Mouse (Mus musculus) neural tube, embryonic 10.5 days (tissue): ENCODE measurements around the gene Eid3.

ENCODE experiments used
- DNase-seq: peaks from one replicate; pipeline ENCODE4 v3.0.0-alpha.2; 2017; ENCODE audit warnings: low spot score; ENCODE audit errors: extremely low spot score

Eid3 gene

DNA sequence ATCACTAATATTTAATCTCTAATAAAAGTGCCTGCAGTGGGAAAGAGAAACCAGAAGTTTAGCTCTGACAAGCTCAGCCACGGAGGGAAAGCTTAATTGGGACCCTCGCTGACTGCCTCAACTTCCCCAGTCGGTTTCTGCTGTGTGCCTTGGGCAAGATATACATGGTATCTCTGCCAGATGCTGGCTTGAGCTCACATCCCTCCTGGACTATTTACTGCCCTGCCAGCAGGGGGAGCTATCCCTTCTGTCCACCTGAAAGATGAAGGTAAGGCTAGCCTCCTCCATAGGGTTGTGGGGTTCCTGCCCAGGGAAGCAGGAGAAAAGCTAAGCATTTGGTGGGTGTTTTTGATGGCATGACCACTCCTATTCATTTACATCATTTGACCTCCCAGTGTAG is 43.8 kb downstream of the Eid3 start:
- DNase-seq, result no peak

DNA sequence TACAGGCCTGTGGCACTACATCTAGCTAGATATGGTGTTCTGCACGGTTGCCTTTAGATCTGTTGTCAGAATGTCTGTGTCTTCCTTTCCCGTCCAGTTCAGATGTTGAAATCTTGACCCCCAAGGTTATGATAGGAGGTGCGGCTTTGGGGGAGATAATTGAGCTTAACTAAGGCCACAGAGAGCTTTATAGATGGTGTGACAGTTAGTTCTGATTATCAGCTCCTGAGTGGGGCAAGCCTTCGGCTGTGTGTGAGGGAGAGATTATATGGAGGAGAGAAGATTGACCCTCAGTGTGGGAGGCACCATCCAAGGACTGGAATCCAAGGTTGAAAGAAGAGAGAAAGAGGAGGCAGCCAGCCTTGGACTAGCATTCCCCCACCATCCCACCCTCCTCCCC is 46.8 kb downstream of the Eid3 start:
- DNase-seq, result no peak

- no peak for DNase-seq
Observed at GRCm38 (mm10) chr10:82913772-82914171, 47.3 kb downstream of the Eid3 start.
